Mouse (Mus musculus) G1E (cell line): Measurements from ENCODE around the gene Taf12. TPM values are rescaled to one million over a fixed set of nuclear protein-coding genes. Genes with fewer than 3 reads are reported as not detected.

Experiments
- ATAC-seq: 2 replicates; pipeline ENCODE4 v1.8.0; 2016; ENCODE audit warnings: mild to moderate bottlenecking; ENCODE audit not compliant: insufficient number of reproducible peaks, poor library complexity, low FRiP score, severe bottlenecking; ENCODE audit errors: extremely low read depth
- DNase-seq: peaks from one replicate; pipeline ENCODE4 v3.0.0; 2012; ENCODE audit warnings: low spot score
- H3K27me3 ChIP-seq: 2 replicates; pipeline ENCODE4 v1.6.1; 2012; ENCODE audit warnings: mild to moderate bottlenecking, low read length, inconsistent platforms; ENCODE audit not compliant: insufficient read depth
- H3K36me3 ChIP-seq: replicated peaks from 2 replicates; pipeline ENCODE3; 2012; ENCODE audit warnings: mild to moderate bottlenecking, inconsistent platforms
- H3K4me1 ChIP-seq: 2 replicates; pipeline ENCODE4 v1.6.1; 2012; ENCODE audit warnings: low read depth, low read length, inconsistent platforms, mixed read lengths; ENCODE audit not compliant: insufficient read depth
- H3K4me3 ChIP-seq: 2 replicates; pipeline ENCODE4 v1.5.1; 2012; ENCODE audit warnings: low read depth, mild to moderate bottlenecking, inconsistent platforms, low read length, moderate library complexity, mixed read lengths
- H3K9me3 ChIP-seq: replicated peaks from 2 replicates; pipeline ENCODE4 v1.6.1; 2012; ENCODE audit warnings: inconsistent platforms
- CTCF ChIP-seq: IDR thresholded peaks from 2 replicates; pipeline ENCODE4 v1.5.1; 2012; ENCODE audit warnings: low read depth, low read length, inconsistent platforms, mixed read lengths
- GATA1 ChIP-seq: IDR thresholded peaks from 2 replicates; pipeline ENCODE4 v1.6.1; 2012; ENCODE audit warnings: borderline replicate concordance, low read length, inconsistent platforms, mixed read lengths
- GATA2 ChIP-seq: IDR thresholded peaks from 2 replicates; pipeline ENCODE4 v1.6.1; 2012; ENCODE audit warnings: low read depth, low read length, inconsistent platforms, borderline replicate concordance
- POLR2AphosphoS5 ChIP-seq: IDR thresholded peaks from 2 replicates; pipeline ENCODE4 v1.6.1; 2012; ENCODE audit warnings: low read depth, low read length, inconsistent platforms; ENCODE audit not compliant: insufficient replicate concordance
- TAL1 ChIP-seq: conservative IDR thresholded peaks from 2 replicates; pipeline ENCODE4 v1.6.1; 2012; ENCODE audit warnings: low read depth, low read length, inconsistent platforms, mixed read lengths
- polyA plus RNA-seq: library from polyadenylated mRNA; stranded (reverse); fragments of >175 nt; gene quantifications from 2 replicates; pipeline ENCODE4 v1.2.3, GENCODE M21; 2012
- total RNA-seq, 2 experiments: library from RNA; stranded (forward) in 1 of 2; stranded (reverse) in 1 of 2; fragments of 200-1000 nt in 1 of 2; fragments of >200 nt in 1 of 2; fragmentation: Nextera tagmentation in 1 of 2; gene quantifications; 2 replicates each; pipeline ENCODE4 v1.2.3; 2014 to 2017

The Taf12 gene
- 52.8 and 64.5 TPM in 2 replicates for total RNA-seq (2014; fragmentation: Nextera tagmentation)
- 48.7 and 63.3 TPM in 2 replicates for total RNA-seq (2017)
- 15.9 and 16.8 TPM in 2 replicates for polyA plus RNA-seq

DNA sequence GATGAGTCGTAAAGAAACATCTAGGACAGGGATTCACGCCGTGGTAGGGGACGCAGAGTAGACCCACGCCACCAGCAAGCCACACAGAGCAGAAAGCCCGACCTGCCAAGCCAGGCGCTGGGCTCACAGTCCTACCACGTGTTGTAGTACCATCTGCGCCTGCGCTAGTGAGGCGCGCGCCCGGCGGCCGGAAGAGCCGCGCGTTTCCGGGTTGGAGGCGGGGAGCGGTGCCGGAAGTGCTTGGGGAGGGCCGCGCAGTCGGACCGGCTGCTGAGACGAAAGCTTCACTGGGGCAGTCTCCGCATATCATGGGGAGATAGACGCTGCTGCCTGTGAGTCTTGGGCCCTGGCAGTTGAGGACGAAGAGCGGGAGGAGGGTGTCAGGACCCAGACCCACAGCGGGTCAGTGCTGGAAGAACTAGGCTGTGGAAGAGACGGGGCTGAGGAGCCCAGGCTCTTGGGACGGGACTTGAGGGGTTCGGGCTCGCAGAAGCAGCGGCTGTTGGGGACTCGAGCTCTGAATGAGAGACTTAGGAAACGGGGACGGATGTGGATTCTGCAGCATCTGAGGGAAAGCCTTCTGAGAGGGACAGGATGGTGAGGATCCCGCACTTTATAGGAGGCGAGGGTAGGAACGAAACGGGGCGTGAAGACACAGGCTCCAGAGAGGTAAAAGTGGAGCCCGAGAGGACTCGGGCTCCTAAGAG, at the start of gene Taf12:
Taf12 (plus strand) TSS at position 220 of the 707 bp plus-strand sequence.
- DNase-seq (peak; percentile 77), ATAC-seq (peak; percentile 54; the same call in 1 of the 2 replicates)
- Histone ChIP-seq H3K4me3 (peak within 1 kb of the TSS; percentile 79), H3K9me3 (no peaks in the 10 kb centered on the region), H3K4me1 (peaks cover 53% of the 10 kb centered on the region), H3K36me3 (peaks cover 28% of the 10 kb centered on the region), H3K27me3 (no peaks in the 10 kb centered on the region)
- no peak for TF ChIP-seq TAL1
- TF ChIP-seq GATA1, result no peak
- no peak for TF ChIP-seq POLR2AphosphoS5
- no peak for TF ChIP-seq GATA2
- no peak for TF ChIP-seq CTCF

DNA sequence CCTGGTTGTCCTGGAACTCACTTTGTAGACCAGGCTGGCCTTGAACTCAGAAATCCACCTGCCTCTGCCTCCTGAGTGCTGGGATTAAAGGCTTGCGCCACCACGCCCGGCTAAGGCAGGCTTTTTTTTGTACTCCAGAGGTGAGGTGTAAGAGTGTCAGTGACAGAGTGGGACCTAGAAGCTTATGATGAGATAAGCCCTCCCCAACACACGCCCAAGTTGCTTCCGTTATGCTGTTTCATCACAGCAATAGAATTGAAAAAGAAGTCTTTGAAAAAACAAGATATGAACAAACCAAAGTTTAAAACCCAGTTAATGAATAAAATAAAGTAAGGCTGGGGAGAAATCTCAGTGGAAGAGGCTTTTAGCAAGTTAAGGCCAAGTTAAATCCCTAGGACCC, 43.8 kb upstream of the Taf12 start:
- no peak for ATAC-seq
- peaks cover 94% of the 10 kb centered on the region for H3K36me3 ChIP-seq
- H3K4me1 ChIP-seq, result 0 out of 2 replicates have a peak, but pooled peaks cover 4% of the 10 kb centered on the region
- DNase-seq, result no peak
- H3K27me3 ChIP-seq, result no peaks in the 10 kb centered on the region
- TF ChIP-seq TAL1 (no peak), POLR2AphosphoS5 (no peak), GATA2 (no peak), GATA1 (no peak), CTCF (no peak)
- H3K9me3 ChIP-seq, result no peaks in the 10 kb centered on the region
- H3K4me3 ChIP-seq, result no peak overlapping the region

DNA sequence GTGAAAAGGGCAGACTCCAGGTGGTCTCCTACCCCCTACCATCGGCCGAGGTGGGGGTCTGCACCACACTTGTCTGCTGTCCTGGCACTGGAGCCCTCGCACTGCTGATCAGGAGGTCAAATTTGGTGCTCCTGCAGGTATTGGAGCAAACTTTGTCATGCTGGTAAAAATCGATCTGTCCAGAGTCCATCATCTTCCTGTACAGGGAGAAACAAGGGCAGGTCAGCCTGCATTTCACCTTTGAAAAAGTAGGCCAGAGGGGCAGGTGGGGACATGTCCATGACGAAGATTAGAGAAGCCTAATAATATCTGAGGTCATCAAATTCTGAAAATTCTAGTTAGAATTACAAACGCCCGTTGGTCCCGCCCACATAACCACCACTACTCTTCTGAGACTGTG, 39.5 kb upstream of the Taf12 start:
- H3K36me3 ChIP-seq, result peaks cover 91% of the 10 kb centered on the region
- ATAC-seq (no peak), DNase-seq (no peak)
- H3K4me1 ChIP-seq, result no peaks in the 10 kb centered on the region
- H3K9me3 ChIP-seq, result no peaks in the 10 kb centered on the region
- H3K27me3 ChIP-seq, result no peaks in the 10 kb centered on the region
- H3K4me3 ChIP-seq, result no peak overlapping the region
- TF ChIP-seq TAL1, result no peak
- TF ChIP-seq CTCF, result no peak
- no peak for TF ChIP-seq GATA1
- TF ChIP-seq GATA2, result no peak
- no peak for TF ChIP-seq POLR2AphosphoS5

DNA sequence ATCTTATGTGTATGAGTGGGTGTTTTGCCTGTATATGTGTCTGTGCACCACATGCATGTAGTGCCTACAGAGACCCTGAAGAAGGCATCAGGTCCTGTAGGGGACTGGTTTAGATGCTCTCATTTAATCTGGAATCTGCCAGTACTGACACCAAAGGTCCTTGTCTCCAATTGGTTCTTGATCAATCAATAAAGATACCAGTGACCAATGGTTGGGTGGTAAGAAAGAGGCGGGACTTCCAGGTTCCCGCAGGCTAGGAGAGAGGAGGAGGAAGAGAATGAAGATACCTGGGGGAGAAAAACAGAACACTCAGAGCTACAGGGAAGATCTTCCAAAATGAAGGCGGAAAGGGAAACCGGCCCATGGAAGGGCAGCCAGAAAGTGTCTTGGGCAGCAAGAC, 35.8 kb upstream of the Taf12 start:
- Histone ChIP-seq H3K9me3 (no peaks in the 10 kb centered on the region), H3K4me3 (no peak overlapping the region), H3K36me3 (peaks cover 83% of the 10 kb centered on the region), H3K27me3 (no peaks in the 10 kb centered on the region), H3K4me1 (peaks cover 8% of the 10 kb centered on the region)
- DNase-seq (no peak), ATAC-seq (no peak)
- no peak for TF ChIP-seq CTCF
- no peak for TF ChIP-seq POLR2AphosphoS5
- no peak for TF ChIP-seq GATA1
- no peak for TF ChIP-seq TAL1
- no peak for TF ChIP-seq GATA2

DNA sequence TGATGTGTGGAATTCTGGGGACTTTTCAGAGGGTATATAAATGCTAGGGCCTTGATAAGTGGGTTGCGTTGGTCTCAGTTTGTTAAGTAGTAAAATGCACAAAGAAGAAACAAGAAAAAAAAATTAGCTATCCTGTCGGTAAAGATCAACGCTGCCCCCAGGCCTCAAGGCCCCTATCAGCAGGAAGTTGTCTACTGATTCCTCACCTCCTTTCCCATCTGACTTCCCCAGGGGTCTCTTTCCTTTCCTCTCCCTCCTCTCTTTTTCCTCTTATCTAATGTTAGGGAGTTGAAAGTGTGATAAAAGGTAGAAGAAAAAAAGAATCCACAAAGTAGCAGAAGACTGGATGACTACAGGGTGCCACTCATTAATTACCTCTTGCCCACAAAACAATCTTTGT, 33.8 kb upstream of the Taf12 start:
- Histone ChIP-seq H3K9me3 (no peaks in the 10 kb centered on the region), H3K4me3 (no peak overlapping the region), H3K4me1 (peaks cover 8% of the 10 kb centered on the region), H3K27me3 (no peaks in the 10 kb centered on the region), H3K36me3 (peaks cover 76% of the 10 kb centered on the region)
- no peak for DNase-seq
- TF ChIP-seq TAL1 (no peak), GATA1 (no peak), POLR2AphosphoS5 (no peak), GATA2 (no peak), CTCF (no peak)
- no peak for ATAC-seq

- H3K4me3 ChIP-seq, result no peak overlapping the region
- ATAC-seq, result no peak
- H3K9me3 ChIP-seq, result no peaks in the 10 kb centered on the region
- H3K36me3 ChIP-seq, result peaks cover 77% of the 10 kb centered on the region
- no peaks in the 10 kb centered on the region for H3K27me3 ChIP-seq
- no peak for DNase-seq
- peaks cover 8% of the 10 kb centered on the region for H3K4me1 ChIP-seq
- TF ChIP-seq CTCF (no peak), TAL1 (0 out of 2 replicates have a peak, but pooled peaks have one; percentile 29)
These were observed 33.0 kb upstream of the Taf12 start for GRCm38 (mm10) chr4:132241208-132241607.
